Mouse (Mus musculus) hindbrain, embryonic 11.5 days (tissue): ENCODE measurements around the gene Timeless. TPM values are rescaled to one million over a fixed set of nuclear protein-coding genes. Genes with fewer than 3 reads are reported as not detected.
A peak's percentile ranks its signal among the peaks of the same experiment; 100 is the strongest.

Experiments used
- ATAC-seq: fragments of 200-750 bp; cut with Nextera tagmentation; 2 replicates; pipeline ENCODE4 v1.8.0; 2017; ENCODE audit warnings: mild to moderate bottlenecking, moderate TSS enrichment, moderate library complexity; ENCODE audit not compliant: low FRiP score
- DNase-seq: peaks from one replicate; pipeline ENCODE4 v3.0.0-alpha.2; 2015; ENCODE audit warnings: low spot score
- H3K27ac ChIP-seq: fragments of 300-500 bp; sonication (generic); 2 replicates; pipeline ENCODE4 v1.5.1; 2014; ENCODE audit warnings: mild to moderate bottlenecking, low read depth, low read length
- H3K27me3 ChIP-seq: fragments of 300-500 bp; sonication (generic); 2 replicates; pipeline ENCODE4 v1.6.1; 2014; ENCODE audit warnings: mild to moderate bottlenecking, low read length, moderate library complexity, mixed read lengths; ENCODE audit not compliant: control insufficient read depth, insufficient read depth
- H3K36me3 ChIP-seq: fragments of 300-500 bp; sonication (generic); 2 replicates; pipeline ENCODE4 v1.6.1; 2014; ENCODE audit warnings: mild to moderate bottlenecking, low read length, moderate library complexity, mixed read lengths; ENCODE audit not compliant: control insufficient read depth, insufficient read depth
- H3K4me1 ChIP-seq: fragments of 300-500 bp; sonication (generic); replicated peaks from 2 replicates; pipeline ENCODE4 v1.6.1; 2014; ENCODE audit warnings: low read length, mixed read lengths; ENCODE audit not compliant: control insufficient read depth, insufficient read depth
- H3K4me2 ChIP-seq: fragments of 300-500 bp; sonication (generic); replicated peaks from 2 replicates; pipeline ENCODE4 v1.6.1; 2014; ENCODE audit warnings: mild to moderate bottlenecking, low read depth, low read length
- H3K4me3 ChIP-seq: fragments of 300-500 bp; sonication (generic); 2 replicates; pipeline ENCODE4 v1.5.1; 2014; ENCODE audit warnings: low read depth, low read length
- H3K9ac ChIP-seq: fragments of 300-500 bp; sonication (generic); 2 replicates; pipeline ENCODE4 v1.6.1; 2014; ENCODE audit warnings: low read depth, low read length
- H3K9me3 ChIP-seq: fragments of 300-500 bp; sonication (generic); 2 replicates; pipeline ENCODE4 v1.6.1; 2016; ENCODE audit warnings: low read length; ENCODE audit not compliant: control insufficient read depth
- WGBS: fragments of 180-500 bp; shearing (Covaris S2); extraction: QIAGEN DNeasy Blood & Tissue Kit; methylation state at CpG from one replicate; pipeline ENCODE4 v1.1.7; 2014; 5-methylcytosine and 5-hydroxymethylcytosine counted together
- polyA plus RNA-seq: library from polyadenylated mRNA; unstranded; fragments of >200 nt; fragmentation: Nextera tagmentation; extraction: Ambion mirVana; gene quantifications from 2 replicates; pipeline ENCODE4 v1.2.1, GENCODE M21; 2014

The Timeless gene
- polyA plus RNA-seq, 1 experiment from 2014 or later, result 43.1 TPM

DNA sequence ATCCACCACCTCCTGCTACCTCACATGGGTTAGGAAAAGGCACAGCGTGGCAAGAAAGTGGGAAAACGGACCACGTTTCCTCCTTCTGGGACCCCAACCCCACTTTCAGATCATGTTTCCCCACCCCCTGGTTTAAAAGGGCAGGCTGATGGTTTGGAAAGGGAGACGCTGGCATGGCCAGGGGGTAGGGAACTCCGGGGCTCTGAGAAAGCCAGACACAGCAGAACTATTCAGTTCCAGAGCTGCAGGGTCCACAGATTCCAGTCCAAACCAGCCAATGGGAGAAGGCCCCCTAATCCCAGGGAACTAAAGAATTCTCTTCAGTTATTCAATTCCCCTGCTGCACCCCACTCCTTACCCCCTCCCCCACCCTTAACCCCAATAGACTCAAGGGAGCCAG is 6.8 kb upstream of the Timeless start:
- Histone ChIP-seq H3K4me2 (no peak overlapping the region), H3K9me3 (no peaks in the 10 kb centered on the region), H3K9ac (no peak overlapping the region), H3K36me3 (no peaks in the 10 kb centered on the region), H3K27ac (no peak overlapping the region), H3K27me3 (no peaks in the 10 kb centered on the region), H3K4me1 (no peaks in the 10 kb centered on the region), H3K4me3 (no peak overlapping the region)
- DNase-seq, result no peak
- 50% methylated on average over 5 of the region's 5 CpGs for WGBS
- ATAC-seq, result no peak

DNA sequence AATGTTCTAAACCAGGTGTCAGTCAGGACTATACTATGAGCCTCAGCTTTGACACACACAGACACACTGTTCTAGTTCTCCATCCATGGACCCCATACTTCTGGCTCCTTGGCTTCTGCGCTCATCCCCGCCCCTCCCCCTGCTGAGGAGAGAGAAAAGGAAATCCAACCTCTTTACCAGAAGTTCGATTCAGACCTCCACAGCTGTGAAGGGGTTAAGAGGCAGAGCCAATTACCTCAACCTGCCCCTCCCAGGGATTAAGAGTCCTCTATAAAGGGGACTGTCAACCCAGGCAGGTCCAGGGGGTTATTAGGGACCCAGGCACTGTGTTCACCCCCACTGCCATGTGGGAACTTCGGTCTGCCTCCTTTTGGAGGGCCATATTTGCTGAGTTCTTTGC is 6.3 kb upstream of the Timeless start, which contains the start of gene Mip:
TSS of gene Mip (plus strand) at position 301 of the 400 bp plus-strand sequence.
- WGBS, result 55% methylated on average over 4 of the region's 4 CpGs
- Histone ChIP-seq H3K4me3 (no peak within 1 kb of the TSS), H3K27me3 (no peaks in the 10 kb centered on the region), H3K4me1 (no peaks in the 10 kb centered on the region), H3K9ac (no peak within 1 kb of the TSS), H3K4me2 (no peak within 1 kb of the TSS), H3K9me3 (no peaks in the 10 kb centered on the region), H3K27ac (no peak within 1 kb of the TSS), H3K36me3 (no peaks in the 10 kb centered on the region)
- DNase-seq, result no peak
- ATAC-seq, result no peak

DNA sequence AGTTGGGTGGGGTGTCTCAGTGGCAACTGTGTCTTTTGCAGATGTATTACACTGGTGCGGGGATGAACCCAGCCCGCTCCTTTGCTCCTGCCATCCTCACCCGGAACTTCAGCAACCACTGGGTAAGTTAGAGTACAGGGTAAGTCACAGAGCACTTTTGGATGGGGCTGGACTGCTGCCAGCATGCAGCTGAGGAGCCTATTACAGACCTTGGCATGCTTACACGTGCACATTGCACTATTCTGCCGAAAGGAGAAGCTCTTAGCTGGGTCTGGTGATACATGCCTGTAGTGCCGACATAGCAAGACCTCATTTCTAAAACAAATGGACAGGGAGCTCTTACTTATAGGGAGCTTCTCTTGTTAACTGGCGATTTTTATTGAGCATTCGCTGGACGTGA is 4.3 kb upstream of the Timeless start:
- H3K4me2 ChIP-seq, result no peak overlapping the region
- WGBS, result 89% methylated on average over 9 of the region's 9 CpGs
- DNase-seq (no peak), ATAC-seq (no peak)
- no peaks in the 10 kb centered on the region for H3K27me3 ChIP-seq
- H3K4me1 ChIP-seq, result no peaks in the 10 kb centered on the region
- no peak overlapping the region for H3K27ac ChIP-seq
- no peak overlapping the region for H3K9ac ChIP-seq
- no peaks in the 10 kb centered on the region for H3K36me3 ChIP-seq
- no peaks in the 10 kb centered on the region for H3K9me3 ChIP-seq
- H3K4me3 ChIP-seq, result no peak overlapping the region

DNA sequence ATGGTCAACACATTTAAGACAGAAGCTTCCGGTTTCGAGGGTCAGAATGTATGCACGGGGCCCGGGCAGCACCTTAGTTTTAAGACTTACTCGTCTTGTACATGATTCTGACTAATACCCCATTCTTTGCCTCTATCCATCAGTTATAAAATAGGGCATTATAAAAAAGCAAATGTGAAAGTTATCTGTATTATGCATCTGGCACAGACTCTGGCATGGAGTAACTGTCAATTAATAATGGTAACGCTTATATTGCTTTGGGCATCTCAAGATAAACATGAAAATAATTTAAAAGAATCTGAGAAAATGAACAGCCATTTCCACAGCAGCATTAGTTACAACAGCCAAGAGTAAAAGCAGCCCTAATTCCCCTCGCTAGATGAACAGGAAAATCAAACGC is 3.9 kb upstream of the Timeless start:
- H3K4me3 ChIP-seq, result no peak overlapping the region
- H3K9ac ChIP-seq, result no peak overlapping the region
- no peak for ATAC-seq
- H3K27ac ChIP-seq, result no peak overlapping the region
- no peak overlapping the region for H3K4me2 ChIP-seq
- H3K4me1 ChIP-seq, result no peaks in the 10 kb centered on the region
- no peak for DNase-seq
- 92% methylated on average over 8 of the region's 8 CpGs for WGBS
- no peaks in the 10 kb centered on the region for H3K36me3 ChIP-seq
- H3K27me3 ChIP-seq, result no peaks in the 10 kb centered on the region
- H3K9me3 ChIP-seq, result no peaks in the 10 kb centered on the region

DNA sequence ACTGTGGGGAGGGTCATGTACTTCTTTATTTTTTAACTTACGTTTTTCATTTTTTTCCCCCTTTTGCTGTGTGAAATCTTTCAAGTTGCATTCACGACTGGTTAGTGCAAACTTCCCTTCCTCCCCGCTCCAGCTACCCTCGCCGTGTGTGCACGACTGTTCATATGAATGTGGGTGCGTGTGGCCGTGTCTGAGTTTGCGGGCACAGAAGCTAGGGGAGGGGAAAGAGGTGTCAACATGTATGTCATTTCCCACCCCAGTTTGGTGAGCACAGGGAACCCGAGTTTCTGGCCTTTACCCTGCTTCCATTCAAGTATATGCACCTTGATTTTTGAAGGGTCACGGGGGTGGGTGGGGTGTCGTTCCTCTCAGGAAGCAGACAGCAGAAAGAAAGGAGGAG is 1.3 kb upstream of the Timeless start:
- Histone ChIP-seq H3K36me3 (no peaks in the 10 kb centered on the region), H3K9me3 (no peaks in the 10 kb centered on the region), H3K4me3 (no peak overlapping the region), H3K9ac (no peak overlapping the region), H3K4me2 (no peak overlapping the region), H3K4me1 (no peaks in the 10 kb centered on the region), H3K27me3 (no peaks in the 10 kb centered on the region), H3K27ac (no peak overlapping the region)
- DNase-seq (no peak), ATAC-seq (no peak)
- WGBS, result 82% methylated on average over 12 of the region's 12 CpGs

DNA sequence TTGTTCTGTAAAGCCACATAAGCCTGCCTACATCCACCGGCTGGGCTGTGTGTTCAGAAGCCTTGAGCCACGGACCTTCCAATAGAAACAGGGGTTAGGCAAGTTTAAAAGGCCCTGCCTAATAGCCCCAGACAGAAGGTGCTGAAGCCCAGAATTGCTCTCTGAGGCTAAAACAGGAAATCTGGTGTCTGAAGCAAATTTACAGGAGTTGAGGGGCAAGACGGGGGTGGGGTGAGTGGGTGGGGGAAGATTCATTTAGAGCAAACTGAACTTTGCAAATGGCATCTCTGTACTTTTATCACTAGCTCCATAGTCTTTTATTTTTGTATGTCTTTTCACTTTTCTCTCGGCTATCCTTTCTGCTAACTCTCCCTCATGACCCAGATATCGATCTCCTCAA is 719 bp upstream of the Timeless start:
- peak overlapping the region; percentile 65 for H3K4me2 ChIP-seq
- WGBS, result 27% methylated on average over 5 of the region's 5 CpGs
- no peaks in the 10 kb centered on the region for H3K27me3 ChIP-seq
- H3K4me3 ChIP-seq, result peak overlapping the region; percentile 68
- H3K9me3 ChIP-seq, result no peaks in the 10 kb centered on the region
- H3K4me1 ChIP-seq, result no peaks in the 10 kb centered on the region
- DNase-seq, result no peak
- no peaks in the 10 kb centered on the region for H3K36me3 ChIP-seq
- H3K27ac ChIP-seq, result no peak overlapping the region
- ATAC-seq, result no peak
- peak overlapping the region; percentile 91; the same call in 1 of the 2 replicates for H3K9ac ChIP-seq

DNA sequence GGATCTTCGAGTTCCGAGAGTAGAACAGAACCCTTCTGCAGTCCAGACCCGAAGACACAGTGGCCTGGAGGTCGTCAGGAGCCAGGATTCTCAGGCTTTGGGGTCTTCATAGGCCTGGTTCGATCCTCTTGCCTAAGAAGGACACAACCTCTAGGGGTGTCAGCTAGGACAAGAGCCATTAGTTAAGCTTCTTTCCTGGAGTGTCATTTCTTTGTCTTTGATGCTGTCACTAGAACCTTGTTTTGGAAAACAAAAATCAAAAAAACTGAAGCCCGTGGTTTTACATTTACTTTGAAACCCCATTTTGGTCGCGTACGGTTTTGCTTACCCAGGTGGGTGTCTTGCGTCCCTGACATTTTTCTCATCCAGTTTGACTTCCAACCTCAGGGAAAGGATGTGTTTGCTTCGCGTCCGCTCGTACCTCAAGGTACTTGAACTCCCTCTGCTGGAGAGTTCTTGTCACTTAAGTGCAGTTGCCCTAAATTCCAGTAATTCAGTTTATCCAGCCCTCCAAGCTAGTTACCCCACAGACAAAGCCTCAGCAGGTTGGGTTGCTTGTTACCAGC is 638 bp downstream of the Timeless start:
- H3K4me1 ChIP-seq, result no peaks in the 10 kb centered on the region
- H3K9ac ChIP-seq, result peak overlapping the region; percentile 91
- no peaks in the 10 kb centered on the region for H3K27me3 ChIP-seq
- H3K36me3 ChIP-seq, result no peaks in the 10 kb centered on the region
- H3K4me3 ChIP-seq, result peak overlapping the region; percentile 68
- ATAC-seq (peak; percentile 39; the same call in 1 of the 2 replicates), DNase-seq (peak; percentile 79)
- under 1% methylated on average over 14 of the region's 14 CpGs for WGBS
- peak overlapping the region; percentile 65 for H3K4me2 ChIP-seq
- peak overlapping the region; percentile 86 for H3K27ac ChIP-seq
- no peaks in the 10 kb centered on the region for H3K9me3 ChIP-seq

DNA sequence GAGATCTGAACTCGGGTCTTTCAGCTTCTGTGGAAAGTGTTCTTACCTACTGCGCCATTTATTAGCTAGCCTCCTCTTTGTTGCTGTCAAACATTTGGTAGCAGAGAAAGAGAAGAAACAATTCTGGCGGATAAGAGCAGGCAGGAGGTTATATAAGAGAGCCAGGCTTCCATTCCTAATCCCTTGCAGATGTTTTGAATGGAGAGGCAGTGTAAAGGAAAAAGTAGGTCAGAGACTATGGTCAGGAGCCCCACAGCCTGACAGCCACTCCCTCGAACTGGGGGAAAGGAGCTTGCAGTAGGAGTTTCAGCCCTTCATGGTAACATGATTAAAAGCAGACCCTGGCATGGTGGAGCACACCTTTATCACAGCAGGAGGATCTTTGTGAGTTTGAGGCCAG is 4.5 kb downstream of the Timeless start:
- no peak overlapping the region for H3K9ac ChIP-seq
- H3K27me3 ChIP-seq, result no peaks in the 10 kb centered on the region
- ATAC-seq (no peak), DNase-seq (no peak)
- H3K36me3 ChIP-seq, result no peaks in the 10 kb centered on the region
- 74% methylated on average over 4 of the region's 4 CpGs for WGBS
- no peak overlapping the region for H3K4me2 ChIP-seq
- no peak overlapping the region for H3K27ac ChIP-seq
- H3K4me3 ChIP-seq, result no peak overlapping the region
- no peaks in the 10 kb centered on the region for H3K9me3 ChIP-seq
- H3K4me1 ChIP-seq, result no peaks in the 10 kb centered on the region

DNA sequence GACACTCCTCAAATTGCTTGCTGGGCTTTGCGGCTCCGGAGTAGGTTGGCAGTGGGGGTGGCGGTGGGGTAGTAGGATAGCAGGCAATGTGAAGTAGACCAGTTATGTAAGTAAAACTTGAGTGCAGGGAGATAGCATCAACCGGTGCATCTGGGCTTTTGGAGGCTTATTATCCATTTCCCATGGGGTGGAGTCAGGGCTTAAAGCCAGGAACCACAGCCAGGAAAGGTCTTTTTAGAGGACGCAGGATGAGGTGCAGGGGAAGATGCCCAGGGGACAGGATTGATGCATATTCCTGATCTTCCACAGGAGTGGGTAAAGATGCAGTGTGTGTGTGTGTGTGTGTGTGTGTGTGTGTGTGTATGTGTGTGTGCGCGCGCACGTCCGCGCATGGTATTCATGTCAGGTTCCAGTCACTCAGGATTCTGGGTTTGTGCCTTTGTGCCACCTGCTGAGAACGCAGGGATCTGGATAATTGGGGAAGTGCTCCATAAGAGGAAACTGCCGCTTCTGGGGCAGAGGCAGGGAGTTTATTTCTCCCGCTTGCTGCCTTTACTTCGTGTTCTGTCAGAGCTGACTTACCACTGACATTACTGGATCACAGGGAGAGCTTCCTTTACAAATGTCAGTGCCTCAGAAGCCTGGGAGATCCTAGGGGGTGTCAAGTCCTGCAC is 6.1 kb downstream of the Timeless start:
- H3K9ac ChIP-seq, result no peak overlapping the region
- H3K27me3 ChIP-seq, result no peaks in the 10 kb centered on the region
- H3K4me3 ChIP-seq, result no peak overlapping the region
- no peak overlapping the region for H3K4me2 ChIP-seq
- no peak for ATAC-seq
- H3K4me1 ChIP-seq, result no peaks in the 10 kb centered on the region
- no peaks in the 10 kb centered on the region for H3K9me3 ChIP-seq
- no peaks in the 10 kb centered on the region; the same call in 1 of the 2 replicates for H3K36me3 ChIP-seq
- DNase-seq, result no peak
- 91% methylated on average over 15 of the region's 15 CpGs for WGBS
- no peak overlapping the region for H3K27ac ChIP-seq
